Mouse (Mus musculus) lung, adult 2 months (tissue): ENCODE results near the gene Unkl. TPM values are rescaled to one million over a fixed set of nuclear protein-coding genes. Genes with fewer than 3 reads are reported as not detected.
A peak's percentile ranks its signal among the peaks of the same experiment; 100 is the strongest.
"Not testable (repeated sequence)": the region's sequence is repeated elsewhere in the genome, so short reads cannot be mapped to it uniquely, and the experiment has no call there.

Experiments used
- DNase-seq: peaks from one replicate; pipeline ENCODE4 v3.0.0; 2022
- H3K4me1 ChIP-seq: fragments of 200-500 bp; 2 replicates; pipeline ENCODE4 v1.6.1; 2011; ENCODE audit warnings: low read length; ENCODE audit not compliant: control insufficient read depth, insufficient read depth
- H3K4me3 ChIP-seq: fragments of 200-500 bp; replicated peaks from 2 replicates; pipeline ENCODE3; 2011; ENCODE audit warnings: low read depth, mild to moderate bottlenecking, control low read depth, low read length; ENCODE audit errors: extremely low read depth
- CTCF ChIP-seq: fragments of 200-500 bp; IDR thresholded peaks from 2 replicates; pipeline ENCODE4 v1.5.1; 2011; ENCODE audit warnings: mild to moderate bottlenecking, low read length, control low read depth; ENCODE audit not compliant: insufficient read depth
- POLR2A ChIP-seq: fragments of 200-500 bp; IDR thresholded peaks from 2 replicates; pipeline ENCODE4 v1.6.1; 2011; ENCODE audit warnings: low read depth, mild to moderate bottlenecking, control low read depth, low read length, borderline replicate concordance; ENCODE audit errors: extremely low read depth
- WGBS: fragments of 180-500 bp; shearing (Covaris S2); methylation state at CpG from one replicate; pipeline ENCODE4 v1.1.7; 2018; 5-methylcytosine and 5-hydroxymethylcytosine counted together
- polyA plus RNA-seq: library from polyadenylated mRNA; depleted of rRNA; stranded (reverse); fragments of >200 nt; gene quantifications from 2 replicates; pipeline ENCODE4 v1.2.3, GENCODE M21; 2012

Unkl gene
- polyA plus RNA-seq, 1 experiment: 32.0 TPM

DNA sequence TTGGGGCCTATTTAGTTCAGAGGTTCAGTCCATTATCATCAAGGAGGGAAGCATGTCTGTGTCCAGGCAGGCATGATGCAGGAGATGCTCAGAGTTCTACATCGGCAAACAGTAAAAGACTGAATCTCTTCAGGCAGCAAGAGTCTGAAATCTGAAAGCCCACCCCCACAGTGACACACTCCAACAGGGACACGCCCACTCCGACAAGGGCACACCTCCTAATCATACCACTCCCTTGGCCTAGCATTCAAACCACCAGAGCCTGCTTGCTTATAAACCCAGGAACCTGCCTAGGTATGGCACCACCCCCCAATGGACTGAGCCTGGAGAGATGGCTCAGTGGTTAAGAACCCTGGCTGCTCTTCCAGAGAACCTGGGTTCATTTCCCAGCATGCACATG, 27.2 kb downstream of the Unkl start:
- WGBS: 84% methylated on average over 3 of the region's 3 CpGs
- TF ChIP-seq CTCF: no peak
- TF ChIP-seq POLR2A: no peak
- DNase-seq: no peak
- no peak overlapping the region for H3K4me3 ChIP-seq
- H3K4me1 ChIP-seq: no peaks in the 10 kb centered on the region

DNA sequence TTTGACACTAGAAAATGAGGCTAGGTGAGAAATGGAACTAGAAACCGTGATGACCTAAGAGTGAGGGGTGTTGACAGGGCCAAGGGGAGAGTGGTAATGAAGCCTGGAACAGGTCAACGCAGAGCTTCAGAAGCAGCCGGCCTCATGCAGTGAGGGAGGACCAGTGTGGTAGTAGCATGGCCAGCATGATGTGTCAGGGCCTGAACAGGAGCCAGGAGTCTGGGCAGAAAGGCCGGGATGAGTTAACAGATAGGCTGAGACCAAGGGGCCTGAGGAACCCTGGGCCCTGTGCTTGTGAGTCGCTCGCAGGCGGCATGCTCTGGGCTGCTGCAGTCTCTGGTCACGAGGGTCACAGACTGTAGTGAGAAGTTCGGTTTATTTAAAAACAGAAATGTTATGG, 30.8 kb downstream of the Unkl start:
- Histone ChIP-seq H3K4me1 (peaks cover 11% of the 10 kb centered on the region), H3K4me3 (no peak overlapping the region)
- DNase-seq: no peak
- WGBS: 91% methylated on average over 9 of the region's 9 CpGs
- TF ChIP-seq POLR2A (no peak), CTCF (no peak)

DNA sequence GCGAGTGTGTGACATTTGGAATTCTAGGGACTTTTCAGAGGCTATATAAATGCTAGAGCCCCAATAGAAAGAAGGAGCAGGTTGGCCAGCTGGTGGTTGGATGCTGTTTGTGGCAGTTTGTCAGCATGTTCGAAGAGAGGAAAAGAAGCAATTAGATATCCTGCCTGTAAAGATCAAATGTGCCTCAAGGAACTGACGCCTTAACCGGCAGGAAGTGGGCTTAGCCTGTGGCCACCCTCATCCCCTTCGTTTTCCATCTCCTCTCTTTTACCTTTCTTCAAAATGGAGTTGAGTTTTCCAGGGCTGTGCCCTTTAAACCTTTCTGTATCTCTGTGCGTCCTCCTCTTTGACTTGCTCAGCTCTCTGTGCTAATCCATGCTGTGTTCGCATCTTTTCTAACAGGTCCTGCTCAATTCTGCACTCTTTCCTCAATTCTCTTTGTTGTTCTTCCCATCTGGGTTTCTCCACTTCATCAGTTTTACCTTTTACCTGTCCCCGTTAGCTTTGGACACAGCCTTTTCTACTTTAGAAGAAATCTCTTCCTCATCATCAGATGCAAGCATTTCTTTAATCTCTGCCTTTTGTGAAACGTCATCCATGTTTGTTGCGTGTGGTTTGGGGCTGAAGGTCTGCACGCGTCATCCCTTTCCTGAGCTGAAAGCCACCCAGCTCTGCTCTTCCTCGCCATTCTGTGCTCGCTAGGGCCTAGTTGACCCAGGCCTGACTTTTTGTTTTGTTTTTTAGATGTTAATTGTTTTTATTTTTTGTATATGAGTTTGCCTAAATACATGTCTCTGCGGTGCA, 31.5 kb downstream of the Unkl start:
- DNase-seq: no peak
- 88% methylated on average over 15 of the region's 15 CpGs for WGBS
- no peak for TF ChIP-seq CTCF
- no peak for TF ChIP-seq POLR2A
- Histone ChIP-seq H3K4me3 (no peak overlapping the region), H3K4me1 (peaks cover 11% of the 10 kb centered on the region)

DNA sequence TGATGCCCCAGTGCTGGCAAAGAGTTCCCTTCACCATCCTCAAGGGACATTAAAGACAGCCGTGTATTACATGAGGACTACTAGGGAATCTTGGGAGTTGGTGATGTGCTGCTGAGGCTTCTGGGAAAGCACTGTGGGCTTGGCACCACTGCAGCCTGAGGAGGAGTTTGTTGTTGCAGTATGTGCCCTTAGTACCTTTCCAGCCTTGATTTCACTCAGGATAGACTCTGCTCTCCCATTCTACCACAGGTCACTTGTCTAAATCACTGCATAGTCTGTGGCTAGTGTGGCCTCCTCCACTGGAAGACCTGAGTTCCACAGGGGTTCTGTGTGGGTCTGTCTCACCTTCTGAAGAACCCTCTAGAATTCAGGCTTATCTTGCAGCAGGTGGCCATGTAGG, 32.5 kb downstream of the Unkl start:
- DNase-seq: no peak
- WGBS: 71% methylated on average over 1 of the region's 1 CpGs

DNA sequence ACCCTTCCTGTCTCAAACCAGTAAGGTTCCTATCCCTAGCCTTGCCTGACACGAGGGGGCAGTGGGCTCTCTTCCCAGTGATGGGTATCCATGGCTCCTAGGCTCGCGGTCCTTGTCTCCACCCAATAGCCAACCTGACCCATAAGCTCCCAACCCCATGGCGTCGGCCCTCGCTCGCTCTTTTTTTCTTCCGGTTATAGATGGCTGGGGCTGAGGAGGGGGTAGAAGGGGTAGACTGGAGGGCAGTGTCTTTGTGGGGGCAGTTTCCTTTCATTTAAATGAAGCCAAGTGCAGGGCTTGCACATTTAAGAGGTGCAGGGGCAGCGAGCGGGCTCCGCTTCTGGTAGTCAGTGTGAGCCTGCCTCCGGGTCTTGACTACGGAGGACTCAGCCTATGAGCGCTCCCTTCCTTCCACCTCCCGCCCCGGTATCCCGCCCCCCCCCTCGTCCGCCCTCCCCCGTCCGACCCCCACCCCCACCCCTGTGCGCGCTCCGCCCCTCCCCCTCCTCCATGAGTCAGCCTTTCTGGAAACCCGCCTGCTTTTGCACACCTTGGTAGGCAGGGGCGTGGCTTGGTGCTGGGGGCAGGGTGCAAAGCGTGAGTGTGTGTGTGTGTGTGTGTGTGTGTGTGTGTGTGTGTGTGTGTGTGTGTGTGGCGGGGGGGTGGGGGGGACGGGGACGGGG, 33.8 kb downstream of the Unkl start:
- 11% methylated on average over 21 of the region's 30 CpGs for whole genome bisulfite sequencing
- peak; percentile 56 for DNase-seq
- no peak for TF ChIP-seq POLR2A
- no peak for TF ChIP-seq CTCF
- Histone ChIP-seq H3K4me1 (peaks cover 11% of the 10 kb centered on the region), H3K4me3 (peak overlapping the region; percentile 52)

More for the DNA sequence above, 32.5 kb downstream of the Unkl start:
- no peak for TF ChIP-seq POLR2A
- H3K4me1 ChIP-seq: peaks cover 11% of the 10 kb centered on the region
- no peak overlapping the region for H3K4me3 ChIP-seq

DNA sequence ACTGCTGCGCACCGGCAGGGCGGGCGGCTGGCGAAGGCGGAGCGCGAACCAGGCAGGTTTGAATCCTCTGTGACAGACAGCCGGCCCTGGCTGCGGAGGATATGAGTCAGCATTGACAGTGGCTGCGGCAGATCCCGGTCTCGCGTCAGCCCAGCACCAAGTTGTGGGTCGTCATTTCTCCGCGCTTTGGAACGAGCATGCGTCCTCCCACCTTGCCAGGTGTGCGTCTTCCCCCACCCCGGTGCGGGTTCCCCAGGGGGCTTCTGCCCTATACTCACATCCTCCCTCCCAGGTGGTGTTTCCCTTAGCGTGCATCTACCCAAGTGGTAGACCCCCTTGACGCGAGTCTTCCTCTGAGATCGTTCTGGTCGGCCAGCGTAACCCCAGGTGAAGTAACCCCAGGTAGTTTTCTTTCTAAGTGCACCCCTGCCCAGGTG, 34.3 kb downstream of the Unkl start:
- DNase-seq: peak; percentile 18
- H3K4me1 ChIP-seq: peaks cover 11% of the 10 kb centered on the region
- 29% methylated on average over 17 of the region's 28 CpGs for WGBS
- not testable (repeated sequence) for H3K4me3 ChIP-seq

DNA sequence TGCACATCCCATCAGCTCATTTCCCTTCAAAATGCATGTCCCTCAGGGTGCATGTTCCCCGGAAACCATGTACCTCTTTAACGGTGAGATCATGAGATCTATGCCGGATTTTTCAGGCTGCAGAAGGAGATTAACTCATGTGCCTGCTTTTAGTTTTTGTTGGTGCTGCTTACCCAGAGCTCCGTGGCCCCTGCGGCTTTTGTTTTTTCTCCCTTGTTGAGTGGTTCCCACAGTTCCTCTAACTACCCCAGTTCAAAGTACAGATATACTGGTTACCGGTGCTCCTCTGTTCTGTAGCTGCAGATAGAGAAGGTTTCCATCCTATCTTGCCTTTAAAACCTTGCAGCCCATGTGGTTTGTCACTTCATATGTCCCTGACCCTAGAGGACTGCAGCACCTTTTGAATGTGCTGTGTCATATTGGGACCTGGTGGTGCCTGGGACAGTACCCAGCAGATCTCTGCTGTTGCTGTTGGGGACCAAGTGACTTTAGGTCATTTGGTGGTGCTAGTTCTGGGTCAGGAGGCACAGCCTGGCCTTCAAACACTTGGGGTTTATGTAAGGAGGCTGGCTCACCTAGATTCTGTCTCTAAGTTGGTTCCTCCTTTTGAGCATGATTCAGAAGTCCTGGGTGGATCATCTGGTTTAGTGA, 34.9 kb downstream of the Unkl start:
- peaks cover 11% of the 10 kb centered on the region for H3K4me1 ChIP-seq
- 52% methylated on average over 6 of the region's 6 CpGs for WGBS
- TF ChIP-seq CTCF (no peak), POLR2A (no peak)
- no peak for DNase-seq
- no peak overlapping the region for H3K4me3 ChIP-seq

DNA sequence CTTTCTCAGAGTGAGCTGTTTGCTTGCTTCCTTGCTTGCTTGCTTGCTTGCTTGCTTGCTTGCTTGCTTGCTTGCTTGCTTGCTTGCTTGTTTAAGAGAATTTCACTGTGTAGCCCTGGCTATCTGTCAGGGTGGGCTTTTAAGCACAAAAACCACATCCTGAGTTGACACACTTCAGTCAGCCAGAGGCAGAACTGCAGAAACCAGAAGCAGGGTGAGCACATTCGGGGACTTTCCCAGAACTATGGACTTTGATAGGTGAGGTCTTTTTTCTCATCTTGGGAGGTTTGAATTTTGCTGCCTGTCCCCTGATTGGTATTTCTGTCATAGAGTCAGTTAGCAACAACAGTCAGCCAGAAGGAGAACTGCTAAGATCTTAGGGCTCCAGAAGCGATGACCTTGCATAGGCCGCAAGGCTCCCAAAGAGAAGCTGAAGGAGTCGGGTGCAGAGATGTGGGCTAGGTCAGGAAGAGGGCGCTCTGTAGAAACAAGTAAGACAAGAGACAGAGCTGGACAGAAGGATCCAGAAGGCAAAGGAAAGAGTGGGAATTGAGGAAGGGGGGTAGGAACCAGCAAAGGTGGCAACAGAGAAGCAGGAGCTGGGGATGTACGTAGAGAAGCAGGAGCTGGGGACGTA, 36.5 kb downstream of the Unkl start:
- H3K4me3 ChIP-seq: no peak overlapping the region
- WGBS: 89% methylated on average over 7 of the region's 7 CpGs
- DNase-seq: no peak

DNA sequence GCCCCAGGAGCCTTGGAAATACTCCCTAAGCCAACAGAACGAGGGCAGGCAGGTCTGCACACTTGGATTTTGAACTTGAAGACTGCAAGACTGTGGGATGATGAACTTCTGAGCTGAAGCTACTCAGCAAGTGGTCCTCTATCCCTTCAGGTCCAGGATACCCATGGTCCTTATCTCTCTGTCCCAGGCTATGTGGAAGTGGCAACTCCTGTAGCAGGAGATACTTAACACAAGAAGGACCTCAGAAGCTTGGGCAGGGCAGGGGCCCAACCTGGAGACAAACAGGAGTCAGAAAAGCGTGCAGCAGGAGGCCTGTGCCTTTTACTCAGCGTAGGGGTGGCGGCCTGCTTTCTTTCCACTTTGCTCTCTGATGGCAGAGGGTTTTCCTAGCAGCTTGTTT, 37.5 kb downstream of the Unkl start:
- no peak for DNase-seq
- 86% methylated on average over 4 of the region's 4 CpGs for WGBS
- peaks cover 11% of the 10 kb centered on the region for H3K4me1 ChIP-seq
- no peak for TF ChIP-seq CTCF
- no peak for TF ChIP-seq POLR2A
- no peak overlapping the region for H3K4me3 ChIP-seq

More for the DNA sequence above, 36.5 kb downstream of the Unkl start:
- TF ChIP-seq CTCF: no peak
- no peak for TF ChIP-seq POLR2A
- peaks cover 11% of the 10 kb centered on the region for H3K4me1 ChIP-seq
